Mouse (Mus musculus): ENCODE measurements around the gene Slc41a2. TPM values are rescaled to one million over a fixed set of nuclear protein-coding genes. Genes with fewer than 3 reads are reported as not detected.

The Slc41a2 gene
- total RNA-seq, 2 experiments from 2014 or later, result 0.46 to 1.1 TPM

DNA sequence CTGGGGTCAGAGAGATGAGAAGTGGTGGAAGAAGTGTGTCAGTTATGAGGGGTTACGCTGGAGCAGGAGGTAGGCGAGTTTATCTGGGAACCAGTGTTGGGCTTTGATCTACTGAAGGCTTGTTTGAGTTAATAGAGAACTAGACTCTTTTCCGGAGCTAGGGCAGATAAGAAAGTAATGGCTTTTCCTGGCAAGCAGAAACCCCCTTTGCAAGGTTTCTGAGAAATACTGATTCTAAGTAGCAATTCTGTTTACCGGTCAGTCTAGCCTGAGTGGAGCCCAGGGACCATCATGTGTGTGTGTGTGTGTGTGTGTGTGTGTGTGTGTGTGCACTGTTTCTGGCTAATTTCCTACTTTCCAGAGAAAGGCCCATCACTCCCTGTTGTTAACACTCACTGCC, 109.1 kb downstream of the Slc41a2 start:
- intact Hi-C loops (cut with DNase I), result no loop called here
- Histone ChIP-seq H3K4me3 (no peak overlapping the region), H3K27ac (no peak overlapping the region)
- TF ChIP-seq CTCF (IDR thresholded peaks at IDR 0.05), result no peak
- DNase-seq, result no peak

- TF ChIP-seq CTCF (IDR thresholded peaks at IDR 0.05), result peak; percentile 45
- no peak overlapping the region for H3K27ac ChIP-seq
- no peak overlapping the region for H3K4me3 ChIP-seq
- no peak for DNase-seq
- intact Hi-C loops (cut with DNase I), result no loop called here
Observed at GRCm38 (mm10) chr10:83224999-83225398, 112.7 kb downstream of the Slc41a2 start.

DNA sequence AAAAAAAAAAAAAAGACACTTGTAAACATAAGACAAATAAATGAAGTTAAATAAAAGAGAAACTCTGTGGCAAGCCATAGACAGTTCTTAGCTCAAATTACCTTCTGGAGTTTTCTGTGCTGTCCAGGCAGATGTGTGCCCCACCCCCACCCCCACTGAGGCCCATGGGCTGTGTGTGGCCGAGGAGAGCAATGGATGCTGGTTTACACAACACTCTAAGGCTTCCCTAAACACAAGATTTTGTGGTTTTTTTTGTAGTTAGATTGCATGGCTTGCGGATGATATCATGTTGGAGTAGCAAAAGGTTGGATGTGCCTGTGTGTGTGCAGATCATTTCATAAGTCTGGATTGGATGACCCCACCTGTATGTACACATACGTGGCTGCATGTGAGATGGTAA, 116.8 kb downstream of the Slc41a2 start:
- H3K4me3 ChIP-seq, result no peak overlapping the region
- H3K27ac ChIP-seq, result no peak overlapping the region
- TF ChIP-seq CTCF (IDR thresholded peaks at IDR 0.05), result no peak
- DNase-seq, result no peak
- intact Hi-C loops (cut with DNase I), result no loop called here

DNA sequence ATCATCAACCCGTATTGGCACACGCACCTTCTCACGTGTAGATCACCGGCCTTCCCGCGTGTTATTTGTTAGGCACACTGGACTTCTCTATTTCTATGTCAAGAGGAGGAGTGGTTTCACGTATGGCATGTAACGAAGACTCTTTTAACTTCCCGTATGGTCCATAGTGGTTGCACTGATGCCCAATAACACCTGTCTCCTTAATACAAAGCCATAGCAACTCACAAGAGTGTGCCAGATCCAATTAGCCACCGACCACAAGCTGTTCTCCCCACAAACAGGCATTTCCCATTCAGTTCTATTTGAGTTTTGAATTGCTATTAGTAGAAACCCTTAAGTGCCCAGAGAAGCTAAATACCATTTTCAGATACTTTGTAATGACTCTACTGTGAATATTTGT, 117.5 kb downstream of the Slc41a2 start:
- intact Hi-C loops (cut with DNase I), result no loop called here

GRCm38 (mm10) chr10:83219729-83220128, 118.0 kb downstream of the Slc41a2 start:
- peak; percentile 85 for TF ChIP-seq CTCF (IDR thresholded peaks at IDR 0.05)
- peak; percentile 47 for DNase-seq
- H3K27ac ChIP-seq, result no peak overlapping the region
- intact Hi-C loops (cut with DNase I), result no loop called here
- no peak overlapping the region for H3K4me3 ChIP-seq

More for the DNA sequence above, 117.5 kb downstream of the Slc41a2 start:
- TF ChIP-seq CTCF (IDR thresholded peaks at IDR 0.05), result no peak
- no peak overlapping the region for H3K27ac ChIP-seq
- DNase-seq, result no peak
- H3K4me3 ChIP-seq, result no peak overlapping the region

GRCm38 (mm10) chr10:83218778-83219177, 118.9 kb downstream of the Slc41a2 start:
- intact Hi-C loops (cut with DNase I), result no loop called here
- no peak for TF ChIP-seq CTCF (IDR thresholded peaks at IDR 0.05)
- H3K4me3 ChIP-seq, result no peak overlapping the region
- H3K27ac ChIP-seq, result no peak overlapping the region
- DNase-seq, result no peak

DNA sequence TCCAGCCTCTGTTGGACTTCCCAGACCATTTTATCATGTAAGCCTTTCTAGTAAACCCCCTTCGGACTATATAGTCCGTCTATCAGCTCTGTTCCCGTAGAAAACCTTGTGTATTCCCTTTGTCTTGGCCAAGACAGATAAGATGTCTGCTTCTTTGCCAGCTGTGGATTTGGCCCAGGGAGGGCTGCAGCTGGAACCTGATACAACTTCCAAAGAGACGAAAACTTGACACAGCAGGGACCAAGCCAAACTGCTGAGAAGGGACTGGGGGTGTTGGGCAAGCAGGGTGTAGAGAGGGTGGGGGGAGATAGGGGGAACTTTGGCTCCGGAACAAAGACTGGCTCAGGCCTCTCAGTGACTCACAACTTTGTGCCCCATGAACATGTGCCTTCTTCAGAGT, 120.4 kb downstream of the Slc41a2 start:
- Histone ChIP-seq H3K4me3 (no peak overlapping the region), H3K27ac (no peak overlapping the region)
- DNase-seq, result peak; percentile 53
- no peak for TF ChIP-seq CTCF (IDR thresholded peaks at IDR 0.05)
- intact Hi-C loops (cut with DNase I), result no loop called here

DNA sequence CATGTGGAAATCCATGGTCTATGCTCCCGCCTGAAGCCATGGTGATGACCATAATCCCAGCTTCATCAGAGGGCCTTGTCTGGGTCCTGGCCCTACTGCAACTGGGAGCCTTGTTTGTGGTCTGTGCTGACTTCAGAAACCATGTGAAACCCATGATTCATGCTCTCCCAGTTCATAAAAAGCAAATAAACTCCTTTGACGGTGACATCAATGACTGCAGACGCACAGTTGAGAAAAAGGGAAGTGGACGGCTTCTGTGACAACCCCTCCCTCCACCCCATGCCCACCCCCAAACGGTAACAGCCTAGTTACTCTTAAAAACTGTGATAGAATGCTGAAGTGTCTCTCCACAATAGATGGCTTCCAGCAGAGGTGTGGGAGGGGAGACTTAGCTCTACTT, 122.1 kb downstream of the Slc41a2 start:
- H3K27ac ChIP-seq, result no peak overlapping the region

DNA sequence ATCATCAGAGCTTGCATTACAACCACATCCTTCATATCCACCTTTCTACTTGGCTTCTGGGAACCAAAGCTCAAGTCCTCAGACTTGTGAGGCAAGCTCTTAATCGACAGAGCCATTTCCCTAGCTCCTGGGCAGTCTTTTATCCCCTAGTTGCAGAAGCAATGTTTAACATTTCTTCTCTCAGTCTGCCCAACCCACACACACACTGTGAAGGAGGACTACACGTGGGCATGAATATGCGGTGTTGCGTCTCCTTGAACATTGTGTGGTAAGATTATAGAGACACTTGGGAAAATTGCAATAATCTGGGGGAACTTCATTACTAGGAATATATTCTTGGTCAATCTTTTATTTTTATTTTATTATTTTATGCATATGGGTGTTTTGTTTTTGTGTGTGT, 125.1 kb downstream of the Slc41a2 start:
- Histone ChIP-seq H3K4me3 (no peak overlapping the region), H3K27ac (no peak overlapping the region)
- no peak for DNase-seq
- intact Hi-C loops (cut with DNase I), result no loop called here
- no peak for TF ChIP-seq CTCF (IDR thresholded peaks at IDR 0.05)

More for the DNA sequence above, 122.1 kb downstream of the Slc41a2 start:
- no peak overlapping the region for H3K4me3 ChIP-seq
- DNase-seq, result no peak
- no peak for TF ChIP-seq CTCF (IDR thresholded peaks at IDR 0.05)
- intact Hi-C loops (cut with DNase I), result no loop called here

DNA sequence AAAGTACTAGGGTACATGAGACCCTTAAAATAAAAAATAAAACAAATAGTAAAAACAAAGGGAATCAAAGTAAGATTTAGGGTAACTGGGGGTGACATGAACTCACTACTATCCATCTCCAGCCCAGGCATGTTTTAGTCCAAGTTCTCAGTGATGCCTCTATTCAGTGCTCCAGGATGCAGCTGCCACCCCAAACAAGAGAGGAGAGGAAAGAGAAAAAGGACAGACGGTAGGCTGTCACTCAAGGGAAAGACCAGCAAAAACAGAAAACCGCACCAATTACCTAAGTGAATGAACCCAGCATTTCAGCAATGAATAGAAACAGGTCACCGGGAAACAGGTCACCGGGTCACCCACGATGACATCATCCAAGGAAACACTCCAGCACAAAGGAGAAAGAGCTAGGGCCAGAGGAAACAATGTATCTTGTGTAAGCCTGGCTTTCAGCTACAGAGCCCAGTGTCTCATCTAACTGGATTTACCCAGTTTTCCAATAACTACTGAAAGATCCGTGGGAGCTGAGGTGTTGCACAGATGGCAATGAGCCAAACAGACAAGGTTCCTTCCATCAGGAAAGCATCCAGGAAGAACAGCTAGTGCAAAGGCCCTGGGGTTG, 126.6 kb downstream of the Slc41a2 start:
- H3K4me3 ChIP-seq, result no peak overlapping the region
- DNase-seq, result no peak
- H3K27ac ChIP-seq, result no peak overlapping the region
- intact Hi-C loops (cut with DNase I), result no loop called here
- no peak for TF ChIP-seq CTCF (IDR thresholded peaks at IDR 0.05)

- intact Hi-C loops (cut with DNase I), result no loop called here
- H3K4me3 ChIP-seq, result no peak overlapping the region
- no peak for TF ChIP-seq CTCF (IDR thresholded peaks at IDR 0.05)
- H3K27ac ChIP-seq, result no peak overlapping the region
- no peak for DNase-seq
Observed at GRCm38 (mm10) chr10:83210122-83210521, 127.6 kb downstream of the Slc41a2 start.

DNA sequence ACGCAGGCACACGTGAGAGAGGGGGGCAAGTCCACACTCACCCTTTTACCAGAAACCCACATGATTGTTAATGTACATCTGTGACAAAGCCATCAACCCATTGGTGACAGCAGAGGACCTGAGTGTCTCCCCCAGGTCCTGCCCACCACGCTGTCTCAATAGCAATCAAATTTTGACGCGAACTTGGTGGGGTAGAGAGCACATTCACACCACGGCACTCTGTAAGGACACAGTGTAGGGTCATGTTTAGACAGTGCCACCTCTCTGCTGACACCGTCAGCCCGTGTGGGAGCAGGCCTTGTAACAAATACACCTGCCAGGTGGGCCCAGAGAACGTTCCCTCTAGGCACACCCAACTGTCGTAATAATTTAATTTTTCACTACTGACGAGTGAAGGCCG, 128.3 kb downstream of the Slc41a2 start:
- no peak overlapping the region for H3K27ac ChIP-seq
- no peak for TF ChIP-seq CTCF (IDR thresholded peaks at IDR 0.05)
- no peak for DNase-seq
- H3K4me3 ChIP-seq, result no peak overlapping the region
- intact Hi-C loops (cut with DNase I), result no loop called here

DNA sequence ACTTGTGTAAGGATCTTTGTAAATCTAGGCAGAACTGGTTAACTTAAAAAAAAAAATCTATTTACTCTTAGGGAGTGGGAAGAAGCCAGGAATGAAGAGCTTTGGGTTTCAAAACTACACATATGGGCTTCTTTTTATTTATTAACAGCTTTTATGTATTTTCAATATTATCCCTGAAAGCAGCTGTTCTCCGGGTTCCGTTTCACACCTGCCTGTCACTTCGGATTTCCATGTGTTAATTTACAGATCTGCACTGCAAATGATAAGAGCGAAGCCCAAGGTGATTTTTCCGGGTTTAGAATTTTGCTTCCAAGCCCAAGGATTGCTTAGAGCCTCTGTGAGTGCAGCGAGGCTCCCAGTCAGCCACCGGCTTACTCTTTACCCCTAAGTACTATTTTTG, 129.2 kb downstream of the Slc41a2 start:
- H3K27ac ChIP-seq, result no peak overlapping the region
- TF ChIP-seq CTCF (IDR thresholded peaks at IDR 0.05), result no peak

GRCm38 (mm10) chr10:83202906-83203702, 134.6 kb downstream of the Slc41a2 start:
- H3K27ac ChIP-seq, result no peak overlapping the region
- intact Hi-C loops (cut with DNase I), result no loop called here
- no peak overlapping the region for H3K4me3 ChIP-seq
- DNase-seq, result no peak
- TF ChIP-seq CTCF (IDR thresholded peaks at IDR 0.05), result no peak

More for the DNA sequence above, 129.2 kb downstream of the Slc41a2 start:
- intact Hi-C loops (cut with DNase I), result no loop called here
- DNase-seq, result no peak
- H3K4me3 ChIP-seq, result no peak overlapping the region

All from gastrocnemius, adult 2 months (tissue).